Mouse (Mus musculus) CH12.LX (cell line): ENCODE measurements at regions not wholly inside any gene's neighbourhood (a gene's known extent, or its start where the extent isn't known, plus 50 kb on each side); places are given as distances from the start of the nearest gene placed in this dataset.

Experiments used
- DNase-seq: peaks from one replicate; pipeline ENCODE4 v3.0.0-alpha.2; 2013; ENCODE audit errors: extremely low read depth
- H3K27ac ChIP-seq: 2 replicates; pipeline ENCODE4 v1.5.1; 2012; ENCODE audit warnings: low read depth, mild to moderate bottlenecking, control low read depth, moderate library complexity; ENCODE audit not compliant: insufficient read depth
- H3K27me3 ChIP-seq: replicated peaks from 2 replicates; pipeline ENCODE3; 2012; ENCODE audit warnings: inconsistent platforms
- H3K36me3 ChIP-seq, 2 experiments: replicated peaks in 1 of 2; 2 replicates each; pipeline versions ENCODE3 to v1.6.1; 2012; ENCODE audit warnings: inconsistent platforms in 1 of 2, low read length in 1 of 2, mild to moderate bottlenecking in 1 of 2, mixed read lengths in 1 of 2, moderate library complexity in 1 of 2; ENCODE audit not compliant: control insufficient read depth in 1 of 2, insufficient read depth in 1 of 2
- H3K4me1 ChIP-seq, 2 experiments: 2 replicates each; pipeline ENCODE4 v1.6.1; 2012; ENCODE audit warnings: inconsistent platforms in 1 of 2, moderate library complexity in 1 of 2; ENCODE audit not compliant: insufficient read depth in 2 of 2, control insufficient read depth in 1 of 2
- H3K4me2 ChIP-seq: 2 replicates; pipeline ENCODE4 v1.6.1; 2012; ENCODE audit warnings: low read depth, mild to moderate bottlenecking, control low read depth; ENCODE audit not compliant: poor library complexity, insufficient read depth, severe bottlenecking
- H3K4me3 ChIP-seq, 3 experiments: fragments of 150-350 bp in 1 of 3; sonication (generic) in 1 of 3; replicated peaks in 1 of 3; 2 replicates each; pipeline versions ENCODE3 to v1.5.1; 2011 to 2012; ENCODE audit warnings: low read depth in 2 of 3, low read length in 2 of 3, mild to moderate bottlenecking in 2 of 3, moderate library complexity in 2 of 3, control low read depth in 1 of 3, improper control_type of control experiment in 1 of 3, inconsistent platforms in 1 of 3, mixed read lengths in 1 of 3; ENCODE audit not compliant: poor library complexity in 1 of 3
- H3K79me2 ChIP-seq: replicated peaks from 2 replicates; pipeline ENCODE4 v1.6.1; 2012; ENCODE audit warnings: mild to moderate bottlenecking, moderate library complexity; ENCODE audit not compliant: control insufficient read depth, poor library complexity, insufficient read depth, severe bottlenecking; ENCODE audit errors: extremely low read depth
- H3K9ac ChIP-seq: 2 replicates; pipeline ENCODE4 v1.6.1; 2012; ENCODE audit warnings: low read depth, mild to moderate bottlenecking, control low read depth, moderate library complexity; ENCODE audit not compliant: insufficient read depth
- H3K9me3 ChIP-seq: replicated peaks from 2 replicates; pipeline ENCODE3; 2012; ENCODE audit warnings: low read length, inconsistent platforms, mixed read lengths
- BHLHE40 ChIP-seq: IDR thresholded peaks from 2 replicates; pipeline ENCODE4 v1.6.1; 2011; ENCODE audit warnings: mild to moderate bottlenecking, low read depth, low read length, improper control_type of control experiment
- CHD1 ChIP-seq: IDR thresholded peaks from 2 replicates; pipeline ENCODE4 v1.6.1; 2012; ENCODE audit warnings: low read depth, low read length, improper control_type of control experiment, inconsistent platforms
- CTCF ChIP-seq, 2 experiments: IDR thresholded peaks in 1 of 2; conservative IDR thresholded peaks in 1 of 2; 2 replicates each; pipeline ENCODE4 v1.5.1; 2011 to 2012; ENCODE audit warnings: low read depth in 2 of 2, low read length in 2 of 2, improper control_type of control experiment in 1 of 2, inconsistent platforms in 1 of 2, mild to moderate bottlenecking in 1 of 2, moderate library complexity in 1 of 2
- E2F4 ChIP-seq: IDR thresholded peaks from 2 replicates; pipeline ENCODE4 v1.6.1; 2011; ENCODE audit warnings: low read depth, low read length, improper control_type of control experiment; ENCODE audit not compliant: insufficient replicate concordance
- ELF1 ChIP-seq: IDR thresholded peaks from 2 replicates; pipeline ENCODE4 v1.6.1; 2014; ENCODE audit warnings: low read depth, mild to moderate bottlenecking, inconsistent platforms, low read length, improper control_type of control experiment
- EP300 ChIP-seq: IDR thresholded peaks from 2 replicates; pipeline ENCODE4 v1.6.1; 2011; ENCODE audit warnings: low read length, improper control_type of control experiment
- HCFC1 ChIP-seq: IDR thresholded peaks from 2 replicates; pipeline ENCODE4 v1.6.1; 2012; ENCODE audit warnings: low read depth, mild to moderate bottlenecking, inconsistent platforms, low read length, improper control_type of control experiment
- IRF4 ChIP-seq: IDR thresholded peaks from 2 replicates; pipeline ENCODE4 v1.6.1; 2014; ENCODE audit warnings: low read depth, mild to moderate bottlenecking, inconsistent platforms, low read length, improper control_type of control experiment
- JUN ChIP-seq: IDR thresholded peaks from 2 replicates; pipeline ENCODE4 v1.6.1; 2011; ENCODE audit warnings: low read depth, mild to moderate bottlenecking, low read length, improper control_type of control experiment, moderate library complexity; ENCODE audit not compliant: insufficient read depth
- JUND ChIP-seq: conservative IDR thresholded peaks from 2 replicates; pipeline ENCODE4 v1.6.1; 2011; ENCODE audit warnings: low read depth, low read length, improper control_type of control experiment
- KAT2A ChIP-seq: IDR thresholded peaks from 2 replicates; pipeline ENCODE4 v1.6.1; 2012; ENCODE audit warnings: low read length, improper control_type of control experiment, inconsistent platforms; ENCODE audit not compliant: insufficient replicate concordance
- MAFK ChIP-seq: IDR thresholded peaks from 2 replicates; pipeline ENCODE4 v1.6.1; 2011; ENCODE audit warnings: low read length, improper control_type of control experiment; ENCODE audit not compliant: insufficient replicate concordance
- MAZ ChIP-seq: IDR thresholded peaks from 2 replicates; pipeline ENCODE4 v1.6.1; 2012; ENCODE audit warnings: low read depth, mild to moderate bottlenecking, inconsistent platforms, low read length, improper control_type of control experiment, moderate library complexity
- MEF2A ChIP-seq: IDR thresholded peaks from 2 replicates; pipeline ENCODE4 v1.6.1; 2014; ENCODE audit warnings: low read depth, mild to moderate bottlenecking, inconsistent platforms, low read length, improper control_type of control experiment, borderline replicate concordance
- MXI1 ChIP-seq: IDR thresholded peaks from 2 replicates; pipeline ENCODE4 v1.6.1; 2011; ENCODE audit warnings: mild to moderate bottlenecking, low read depth, low read length, improper control_type of control experiment
- NRF1 ChIP-seq: IDR thresholded peaks from 2 replicates; pipeline ENCODE4 v1.6.1; 2014; ENCODE audit warnings: low read depth, mild to moderate bottlenecking, inconsistent platforms, low read length, improper control_type of control experiment, moderate library complexity
- POLR2A ChIP-seq: IDR thresholded peaks from 2 replicates; pipeline ENCODE4 v1.6.1; 2011; ENCODE audit warnings: low read depth, mild to moderate bottlenecking, improper control_type of control experiment, low read length
- POLR2AphosphoS2 ChIP-seq: IDR thresholded peaks from 2 replicates; pipeline ENCODE4 v1.6.1; 2011; ENCODE audit warnings: low read depth, low read length, improper control_type of control experiment
- RCOR1 ChIP-seq: conservative IDR thresholded peaks from 2 replicates; pipeline ENCODE4 v1.6.1; 2012; ENCODE audit warnings: low read depth, mild to moderate bottlenecking, inconsistent platforms, low read length, improper control_type of control experiment
- SMC3 ChIP-seq: IDR thresholded peaks from 2 replicates; pipeline ENCODE4 v1.6.1; 2011; ENCODE audit warnings: low read depth, low read length, improper control_type of control experiment
- TBP ChIP-seq: conservative IDR thresholded peaks from 2 replicates; pipeline ENCODE4 v1.6.1; 2011; ENCODE audit warnings: low read depth, low read length, improper control_type of control experiment
- TCF12 ChIP-seq: IDR thresholded peaks from 2 replicates; pipeline ENCODE4 v1.6.1; 2014; ENCODE audit warnings: low read depth, mild to moderate bottlenecking, inconsistent platforms, low read length, improper control_type of control experiment
- UBTF ChIP-seq: IDR thresholded peaks from 2 replicates; pipeline ENCODE4 v1.6.1; 2012; ENCODE audit warnings: low read depth, mild to moderate bottlenecking, inconsistent platforms, low read length, improper control_type of control experiment, moderate library complexity
- ZC3H11A ChIP-seq: IDR thresholded peaks from 2 replicates; pipeline ENCODE4 v1.6.1; 2012; ENCODE audit warnings: low read depth, mild to moderate bottlenecking, inconsistent platforms, low read length, improper control_type of control experiment
- ZNF384 ChIP-seq: IDR thresholded peaks from 2 replicates; pipeline ENCODE4 v1.6.1; 2012; ENCODE audit warnings: low read depth, low read length, improper control_type of control experiment, inconsistent platforms
- dilution Hi-C: fragments of 300-500 bp; cut with MboI; formaldehyde crosslinking; loops from 2 replicates; pipeline ENCODE4 v1.14.3; 2020; ENCODE audit warnings: low sequenced_read_pairs; ENCODE audit not compliant: extremely low pct_unique_long_range_greater_than_20kb, extremely low pct_ligation_motif_present
- in situ Hi-C: fragments of 300-500 bp; cut with MboI; formaldehyde crosslinking; loops from 3 replicates; pipeline ENCODE4 v1.14.3; 2019; ENCODE audit warnings: low sequenced_read_pairs, low pct_ligation_motif_present, low pct_unique_long_range_greater_than_20kb, mixed read lengths

GRCm38 (mm10) chr2:46609217-46609616 lies 1492.0 kb upstream of the Zeb2 start:
- DNase-seq = no peak
- no peaks in the 10 kb centered on the region for H3K79me2 ChIP-seq
- in situ Hi-C loops = no loop called here
- H3K27ac ChIP-seq = no peak overlapping the region
- no peak overlapping the region for H3K9ac ChIP-seq
- H3K4me1 ChIP-seq = 0 out of 4 replicates have a peak, but pooled peaks cover 0 to under 1% of the 10 kb centered on the region in 2 experiments
- TF ChIP-seq CTCF (conservative IDR thresholded peaks at IDR 0.05 in 1 of 2, IDR thresholded peaks at IDR 0.05 in 1 of 2; ENCODE audit: low read depth in 2 of 2, low read length in 2 of 2) (no peak), CHD1 (no peak), KAT2A (no peak), EP300 (no peak), SMC3 (no peak), E2F4 (no peak), ELF1 (no peak), JUND (no peak), MXI1 (no peak), ZNF384 (no peak), TCF12 (no peak), RCOR1 (no peak), UBTF (no peak)
- dilution Hi-C loops = no loop called here
- no peak overlapping the region for H3K4me2 ChIP-seq
- H3K36me3 ChIP-seq = no peaks in the 10 kb centered on the region
- H3K27me3 ChIP-seq = no peaks in the 10 kb centered on the region
- no peaks in the 10 kb centered on the region for H3K9me3 ChIP-seq
- no peak overlapping the region for H3K4me3 ChIP-seq

- Histone ChIP-seq H3K27ac (no peak overlapping the region), H3K9ac (no peak overlapping the region), H3K4me2 (no peak overlapping the region), H3K79me2 (no peaks in the 10 kb centered on the region), H3K4me3 (no peak overlapping the region), H3K36me3 (no peaks in the 10 kb centered on the region), H3K9me3 (no peaks in the 10 kb centered on the region), H3K27me3 (no peaks in the 10 kb centered on the region), H3K4me1 (no peaks in the 10 kb centered on the region)
- dilution Hi-C loops = no loop called here
- in situ Hi-C loops = no loop called here
- no peak for DNase-seq
- TF ChIP-seq POLR2A (no peak), NRF1 (no peak)
Measured at GRCm38 (mm10) chr2:46581773-46582172, 1464.6 kb upstream of the Zeb2 start.

- in situ Hi-C loops = no loop called here
Measured at GRCm38 (mm10) chr2:46570416-46570815, 1453.2 kb upstream of the Zeb2 start.

More at GRCm38 (mm10) chr2:46570416-46570815, 1453.2 kb upstream of the Zeb2 start:
- DNase-seq = no peak
- H3K9ac ChIP-seq = no peak overlapping the region
- H3K4me1 ChIP-seq = no peaks in the 10 kb centered on the region
- no peak overlapping the region for H3K4me3 ChIP-seq
- dilution Hi-C loops = no loop called here
- no peak for TF ChIP-seq MEF2A
- no peak for TF ChIP-seq ZC3H11A
- no peak for TF ChIP-seq ZNF384
- TF ChIP-seq POLR2AphosphoS2 = no peak
- TF ChIP-seq MAZ = no peak
- no peak for TF ChIP-seq KAT2A
- TF ChIP-seq MXI1 = no peak
- TF ChIP-seq NRF1 = no peak
- no peak for TF ChIP-seq IRF4
- no peak for TF ChIP-seq UBTF
- no peak for TF ChIP-seq CHD1
- TF ChIP-seq TCF12 = no peak
- TF ChIP-seq MAFK = no peak
- no peak for TF ChIP-seq ELF1
- TF ChIP-seq EP300 = no peak
- no peak for TF ChIP-seq BHLHE40
- no peak for TF ChIP-seq JUN
- no peak for TF ChIP-seq HCFC1
- TF ChIP-seq TBP = no peak
- H3K36me3 ChIP-seq = no peaks in the 10 kb centered on the region
- no peaks in the 10 kb centered on the region for H3K9me3 ChIP-seq
- no peak overlapping the region for H3K27ac ChIP-seq
- H3K27me3 ChIP-seq = no peaks in the 10 kb centered on the region
- H3K4me2 ChIP-seq = no peak overlapping the region
- H3K79me2 ChIP-seq = no peaks in the 10 kb centered on the region
